Mouse (Mus musculus) cerebellum, adult 18-20 months (tissue): ENCODE results near the gene Mypop.

Source experiments
- DNase-seq, 2 experiments: peaks; one replicate each; pipeline ENCODE4 v3.0.0; 2021

Mypop gene

GRCm38 (mm10) chr7:18991660-18992293 is 732 bp downstream of the Mypop start:
- DNase-seq: peak; percentile 61 to 68

DNA sequence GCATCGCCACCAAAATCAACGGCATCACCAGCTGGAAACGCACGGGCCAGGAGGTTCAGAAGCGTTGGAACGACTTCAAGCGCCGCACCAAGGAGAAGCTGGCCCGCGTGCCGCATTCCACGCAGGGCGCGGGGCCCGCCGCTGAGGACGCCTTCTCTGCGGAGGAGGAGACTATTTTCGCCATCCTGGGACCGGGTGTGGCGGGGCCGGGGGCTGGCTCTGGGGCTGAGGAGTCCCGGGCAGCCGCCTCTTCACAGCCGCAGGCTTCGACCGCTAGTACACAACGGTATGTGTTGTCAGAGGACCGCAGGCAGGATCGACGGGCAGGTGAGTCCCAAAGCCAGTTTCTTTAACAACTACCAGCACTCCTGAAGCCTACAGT is 1.2 kb downstream of the Mypop start:
- peak; percentile 52 to 68 for DNase-seq

DNA sequence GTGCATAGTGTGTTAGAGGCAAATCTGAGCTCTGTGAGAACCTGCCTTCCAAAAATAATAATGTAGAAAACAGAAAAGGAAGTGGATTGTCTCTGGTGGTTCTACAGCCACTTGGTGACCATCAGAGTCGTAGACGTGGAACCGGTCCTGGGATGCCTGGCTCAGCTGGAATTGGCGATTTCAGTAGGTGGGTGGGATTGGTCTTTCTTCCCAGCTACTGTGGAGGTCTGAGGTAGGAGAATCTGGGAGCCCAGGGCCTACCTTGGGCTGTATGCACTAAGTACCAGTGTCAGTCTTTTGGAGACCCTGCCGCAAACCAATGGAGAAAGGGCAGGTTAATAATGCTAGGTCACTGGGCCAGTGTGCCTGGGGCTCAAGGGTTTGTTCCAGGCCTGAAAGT is 2.0 kb downstream of the Mypop start:
- DNase-seq: no peak

DNA sequence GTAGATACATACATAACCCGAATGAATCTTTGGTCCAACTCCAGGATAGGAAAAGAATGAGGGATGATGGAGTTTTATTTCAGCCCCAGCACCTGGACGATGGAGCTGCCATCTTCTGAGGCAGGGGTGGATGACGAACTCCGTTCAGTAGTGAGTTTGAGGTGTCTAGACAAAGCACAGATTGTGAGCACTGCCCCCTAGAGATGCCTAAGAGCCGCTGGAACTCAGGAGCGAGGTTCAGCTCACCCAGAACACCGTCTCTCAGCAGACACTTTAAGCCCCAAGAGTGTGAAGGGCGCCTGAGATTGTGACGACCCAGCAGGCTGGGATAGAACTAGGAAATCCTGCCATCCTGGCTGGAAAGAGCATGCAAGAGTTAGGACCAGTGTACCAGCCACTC is 7.8 kb downstream of the Mypop start:
- DNase-seq: no peak

GRCm38 (mm10) chr7:19000421-19000820 is 9.4 kb downstream of the Mypop start:
- DNase-seq: no peak

- DNase-seq: no peak
These were observed 10.2 kb downstream of the Mypop start for GRCm38 (mm10) chr7:19001066-19001806.

GRCm38 (mm10) chr7:19001807-19002085 is 10.7 kb downstream of the Mypop start:
- DNase-seq: no peak

- no peak for DNase-seq
These were observed 11.1 kb downstream of the Mypop start for GRCm38 (mm10) chr7:19002115-19002514.

GRCm38 (mm10) chr7:19002848-19003498 is 11.9 kb downstream of the Mypop start:
- peak; percentile 81 to 87 for DNase-seq

DNA sequence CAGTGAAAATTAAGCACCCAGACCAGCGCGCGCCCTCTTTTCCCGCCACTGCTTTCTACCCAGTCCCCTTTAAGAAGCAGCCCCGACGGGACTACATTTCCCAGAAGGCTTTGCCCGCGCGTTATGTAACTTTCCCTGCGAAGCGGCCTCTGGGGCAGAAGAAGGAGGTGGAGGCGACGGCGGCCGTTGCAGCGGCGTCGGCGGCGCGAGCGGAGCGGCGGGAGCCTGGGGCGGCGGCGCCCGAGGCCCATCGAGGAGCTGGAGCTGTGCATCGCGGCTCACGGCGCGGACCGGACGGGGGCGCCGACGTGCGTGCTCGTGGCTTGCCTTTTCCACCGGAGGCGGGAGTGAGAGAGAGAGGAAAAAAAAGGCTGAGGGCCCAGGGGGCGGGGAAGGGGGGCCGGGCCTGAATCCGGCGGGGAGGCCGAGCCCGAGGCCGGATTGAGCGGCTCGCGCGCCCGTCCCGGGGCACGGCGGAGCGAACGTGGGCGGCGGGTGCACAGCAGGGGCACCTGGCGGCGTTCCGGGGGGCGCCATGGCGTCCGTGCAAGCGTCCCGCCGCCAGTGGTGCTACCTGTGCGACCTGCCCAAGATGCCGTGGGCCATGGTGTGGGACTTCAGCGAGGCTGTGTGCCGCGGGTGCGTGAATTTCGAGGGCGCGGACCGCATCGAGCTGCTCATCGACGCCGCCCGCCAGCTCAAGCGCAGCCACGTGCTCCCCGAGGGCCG is 13.0 kb downstream of the Mypop start, which contains the start of gene Irf2bp1:
Gene Irf2bp1, plus strand, starts transcription at position 143 of the 729 bp plus-strand sequence.
- DNase-seq: peak; percentile 95 to 97

DNA sequence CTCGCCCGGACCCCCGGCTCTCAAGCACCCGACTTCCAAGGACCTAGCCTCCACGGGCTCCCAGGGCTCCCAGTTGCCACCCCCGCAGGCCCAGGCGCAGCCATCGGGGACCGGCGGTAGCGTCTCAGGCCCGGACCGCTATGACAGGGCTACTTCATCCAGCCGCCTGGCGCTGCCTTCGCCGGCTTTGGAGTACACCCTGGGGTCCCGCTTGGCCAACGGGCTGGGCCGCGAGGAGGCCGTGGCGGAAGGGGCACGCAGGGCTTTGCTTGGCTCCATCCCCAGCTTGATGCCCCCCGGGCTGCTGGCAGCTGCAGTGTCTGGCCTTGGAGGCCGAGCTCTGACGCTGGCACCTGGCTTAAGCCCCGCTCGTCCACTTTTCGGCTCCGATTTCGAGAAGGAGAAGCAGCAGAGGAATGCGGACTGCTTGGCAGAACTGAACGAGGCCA is 13.6 kb downstream of the Mypop start:
- DNase-seq: peak in 1 of 2 experiments; percentile 59

- DNase-seq: peak in 1 of 2 experiments; percentile 48
These were observed 14.5 kb downstream of the Mypop start for GRCm38 (mm10) chr7:19005417-19006121.

DNA sequence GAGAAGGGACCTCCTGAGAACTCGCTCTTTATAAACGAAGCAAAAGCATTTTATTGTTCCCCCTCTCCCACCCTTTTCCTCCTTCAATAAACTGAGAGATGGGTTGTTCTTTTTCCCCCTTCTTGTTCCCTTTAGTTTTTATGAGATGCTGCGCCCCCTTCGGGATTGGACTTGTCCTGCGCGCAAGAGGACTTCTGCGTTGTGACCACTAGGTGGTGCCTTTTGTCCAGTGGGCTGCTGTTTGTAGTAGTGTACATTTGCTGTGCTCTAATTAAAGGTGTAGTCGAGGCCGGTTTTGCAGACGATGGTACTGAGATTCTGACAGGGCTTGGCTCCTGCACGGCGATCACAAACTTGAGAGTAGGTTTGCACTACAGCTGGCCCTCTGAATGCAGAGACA is 15.4 kb downstream of the Mypop start:
- DNase-seq: peak; percentile 77 to 86

GRCm38 (mm10) chr7:19007026-19007977 is 16.3 kb downstream of the Mypop start:
- DNase-seq: no peak

DNA sequence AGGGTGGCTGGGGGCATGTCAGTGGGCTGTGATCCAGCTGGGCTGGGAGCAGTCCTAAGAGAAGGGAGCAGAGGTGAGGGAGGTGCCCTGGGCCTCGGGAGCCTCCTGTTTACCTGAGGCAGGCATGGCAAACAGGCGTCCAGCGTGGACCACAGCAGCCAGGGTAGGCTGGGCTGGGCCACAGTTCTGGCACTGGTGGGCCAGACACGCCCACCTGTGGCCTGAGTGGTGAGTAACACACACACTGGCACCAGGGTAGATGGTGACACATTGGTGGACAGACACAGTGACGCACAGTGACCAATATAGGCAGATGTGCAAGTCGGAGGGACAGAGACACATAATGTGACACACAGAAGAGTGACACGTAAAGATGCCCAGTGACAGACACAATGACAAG is 19.5 kb downstream of the Mypop start:
- no peak for DNase-seq

GRCm38 (mm10) chr7:19012025-19012621 is 21.1 kb downstream of the Mypop start:
- DNase-seq: peak; percentile 46 to 47

DNA sequence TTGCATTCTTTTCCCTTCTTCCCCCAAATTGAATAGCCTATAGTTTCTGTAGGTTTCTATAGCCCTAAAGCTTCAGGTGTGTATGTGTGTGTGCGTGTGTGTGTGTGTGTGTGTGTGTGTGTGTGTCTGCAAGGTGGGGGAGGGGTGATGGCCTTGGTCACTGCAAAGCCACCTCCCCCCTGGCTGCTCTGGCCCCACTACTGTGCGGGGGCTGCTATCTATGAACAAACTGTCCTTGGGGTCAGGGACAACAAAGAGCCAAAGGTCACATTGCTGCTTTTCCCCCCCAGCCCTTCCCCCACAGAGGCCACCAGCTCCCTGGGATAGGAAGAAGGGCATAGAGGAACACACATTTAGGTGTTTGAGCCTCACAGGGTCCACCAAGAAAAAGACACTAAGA is 21.8 kb downstream of the Mypop start:
- no peak for DNase-seq

GRCm38 (mm10) chr7:19014452-19014851 is 23.4 kb downstream of the Mypop start:
- DNase-seq: no peak

GRCm38 (mm10) chr7:19016042-19016441 is 25.0 kb downstream of the Mypop start:
- DNase-seq: no peak

GRCm38 (mm10) chr7:19017909-19018308 is 26.9 kb downstream of the Mypop start:
- DNase-seq: no peak

DNA sequence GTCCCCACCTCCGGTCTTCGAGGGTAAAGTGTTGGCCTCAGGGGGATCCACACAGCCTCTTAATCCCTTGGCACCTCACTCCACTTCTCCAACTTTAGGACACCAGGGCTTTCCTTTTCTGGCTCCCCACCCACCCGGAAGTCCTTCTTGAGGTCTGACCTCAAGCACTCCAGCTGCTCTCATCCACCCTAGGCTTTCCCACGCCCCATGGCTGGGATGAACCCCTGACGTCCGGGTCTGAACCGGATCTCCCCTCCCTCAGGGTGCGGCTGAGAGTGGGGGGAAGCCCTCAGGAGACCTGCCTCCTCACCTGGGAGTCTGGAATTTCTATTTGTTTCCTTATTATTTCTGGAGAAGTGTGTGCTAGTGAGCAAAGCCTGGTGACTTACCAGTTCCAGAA is 30.0 kb downstream of the Mypop start:
- DNase-seq: no peak
